Mouse (Mus musculus) embryonic facial prominence, embryonic 13.5 days (tissue): Measurements from ENCODE around the gene Pou2f3. TPM values are rescaled to one million over a fixed set of nuclear protein-coding genes. Genes with fewer than 3 reads are reported as not detected.

Experiments used
- ATAC-seq: fragments of 200-750 bp; cut with Nextera tagmentation; 2 replicates; pipeline ENCODE4 v1.8.0; 2017; ENCODE audit warnings: low read depth; ENCODE audit not compliant: insufficient number of reproducible peaks, insufficient read depth, low FRiP score, low TSS enrichment
- H3K27ac ChIP-seq: fragments of 300-500 bp; sonication (generic); 2 replicates; pipeline ENCODE4 v1.5.1; 2015; ENCODE audit warnings: moderate library complexity, mild to moderate bottlenecking, inconsistent platforms
- H3K27me3 ChIP-seq: fragments of 300-500 bp; sonication (generic); 2 replicates; pipeline ENCODE4 v1.6.1; 2015; ENCODE audit warnings: mild to moderate bottlenecking, inconsistent platforms
- H3K36me3 ChIP-seq: fragments of 300-500 bp; sonication (generic); 2 replicates; pipeline ENCODE4 v1.6.1; 2015; ENCODE audit warnings: mild to moderate bottlenecking, inconsistent platforms
- H3K4me1 ChIP-seq: fragments of 300-500 bp; sonication (generic); 2 replicates; pipeline ENCODE4 v1.6.1; 2015; ENCODE audit warnings: inconsistent platforms
- H3K4me2 ChIP-seq: fragments of 300-500 bp; sonication (generic); 2 replicates; pipeline ENCODE4 v1.6.1; 2015; ENCODE audit warnings: moderate library complexity, mild to moderate bottlenecking, inconsistent platforms
- H3K4me3 ChIP-seq: fragments of 300-500 bp; sonication (generic); 2 replicates; pipeline ENCODE4 v1.5.1; 2015; ENCODE audit warnings: mild to moderate bottlenecking, inconsistent platforms
- H3K9ac ChIP-seq: fragments of 300-500 bp; sonication (generic); 2 replicates; pipeline ENCODE4 v1.6.1; 2015; ENCODE audit warnings: mild to moderate bottlenecking, inconsistent platforms
- H3K9me3 ChIP-seq: fragments of 300-500 bp; sonication (generic); 2 replicates; pipeline ENCODE4 v1.6.1; 2016; ENCODE audit warnings: inconsistent platforms
- WGBS: fragments of 180-500 bp; shearing (Covaris S2); methylation state at CpG from one replicate; pipeline ENCODE4 v1.1.7; 2015; ENCODE audit warnings: mixed read lengths; 5-methylcytosine and 5-hydroxymethylcytosine counted together
- polyA plus RNA-seq: library from polyadenylated mRNA; unstranded; fragments of >200 nt; fragmentation: Nextera tagmentation; extraction: Ambion mirVana; gene quantifications from 2 replicates; pipeline ENCODE4 v1.2.1, GENCODE M21; 2015

Pou2f3 gene
- polyA plus RNA-seq, 1 experiment from 2014 or later = 2.1 TPM

- no peaks in the 10 kb centered on the region for H3K27me3 ChIP-seq
- WGBS = 36% methylated on average over 4 of the region's 4 CpGs
- peak overlapping the region; percentile 53; the same call in 1 of the 2 replicates for H3K27ac ChIP-seq
- H3K4me1 ChIP-seq = peaks cover 86% of the 10 kb centered on the region
- H3K9ac ChIP-seq = peak overlapping the region; percentile 49; the same call in 1 of the 2 replicates
- no peaks in the 10 kb centered on the region for H3K9me3 ChIP-seq
- no peak for ATAC-seq
- H3K36me3 ChIP-seq = peaks cover 69% of the 10 kb centered on the region
- no peak overlapping the region for H3K4me2 ChIP-seq
- H3K4me3 ChIP-seq = no peak overlapping the region
Observed at GRCm38 (mm10) chr9:43230886-43231285, 20.7 kb upstream of the Pou2f3 start.

DNA sequence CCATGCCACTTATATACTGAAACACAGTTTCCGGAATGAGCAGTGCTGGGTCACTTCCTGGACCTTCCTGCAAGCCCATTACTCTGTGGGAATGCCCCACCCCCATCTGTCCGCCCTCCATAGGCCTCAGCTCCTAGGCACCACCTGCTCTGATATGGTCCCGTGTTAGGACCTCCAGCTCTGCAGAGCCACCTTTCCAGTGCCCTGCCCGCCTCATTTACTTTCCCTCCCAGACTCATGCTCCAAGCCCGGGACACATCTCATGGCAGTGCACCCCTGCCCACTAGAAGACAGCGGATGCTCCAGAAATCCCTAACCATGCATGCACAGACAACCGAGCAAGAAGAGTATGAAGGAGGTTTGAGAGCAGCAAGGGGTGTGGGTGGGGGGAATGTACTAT, 19.8 kb upstream of the Pou2f3 start:
- Histone ChIP-seq H3K36me3 (peaks cover 61% of the 10 kb centered on the region), H3K4me2 (no peak overlapping the region), H3K27ac (no peak overlapping the region), H3K4me1 (peaks cover 86% of the 10 kb centered on the region), H3K4me3 (no peak overlapping the region), H3K27me3 (no peaks in the 10 kb centered on the region), H3K9me3 (no peaks in the 10 kb centered on the region), H3K9ac (no peak overlapping the region)
- ATAC-seq = no peak
- WGBS = 88% methylated on average over 7 of the region's 7 CpGs

DNA sequence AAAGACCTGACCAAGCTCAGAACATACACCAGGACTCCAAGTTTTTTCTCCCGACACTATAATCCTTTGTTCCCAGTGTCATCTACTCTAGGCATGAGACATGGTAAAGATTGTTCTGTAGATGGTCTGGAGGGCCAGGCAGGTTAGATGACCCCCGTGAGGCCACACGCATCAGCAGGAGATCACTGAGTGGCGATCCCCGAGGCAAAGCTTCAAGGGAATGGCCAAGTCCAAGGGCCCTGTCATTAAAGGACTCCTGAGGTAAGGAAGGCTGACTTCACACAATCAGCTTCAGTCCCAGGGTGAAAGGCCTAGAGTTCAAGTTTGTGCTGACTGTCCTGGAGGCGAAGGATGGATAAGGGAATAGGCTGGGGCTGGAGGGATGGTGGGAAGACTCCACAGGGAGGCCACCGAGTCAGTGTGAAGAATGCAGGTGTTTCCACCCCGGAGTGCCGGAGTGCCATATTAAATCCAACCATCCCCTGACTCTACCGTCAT, 19.3 kb upstream of the Pou2f3 start:
- ATAC-seq = no peak
- no peak overlapping the region for H3K9ac ChIP-seq
- peaks cover 85% of the 10 kb centered on the region for H3K4me1 ChIP-seq
- peaks cover 61% of the 10 kb centered on the region for H3K36me3 ChIP-seq
- H3K9me3 ChIP-seq = no peaks in the 10 kb centered on the region
- H3K4me3 ChIP-seq = no peak overlapping the region
- no peaks in the 10 kb centered on the region for H3K27me3 ChIP-seq
- 93% methylated on average over 10 of the region's 10 CpGs for WGBS
- no peak overlapping the region for H3K4me2 ChIP-seq
- H3K27ac ChIP-seq = no peak overlapping the region

- Histone ChIP-seq H3K9me3 (no peaks in the 10 kb centered on the region), H3K4me3 (no peak overlapping the region), H3K27me3 (no peaks in the 10 kb centered on the region), H3K36me3 (peaks cover 61% of the 10 kb centered on the region), H3K4me2 (no peak overlapping the region), H3K4me1 (peaks cover 78% of the 10 kb centered on the region), H3K27ac (no peak overlapping the region), H3K9ac (no peak overlapping the region)
- 83% methylated on average over 2 of the region's 2 CpGs for WGBS
- no peak for ATAC-seq
Observed at GRCm38 (mm10) chr9:43228745-43229144, 18.6 kb upstream of the Pou2f3 start.

GRCm38 (mm10) chr9:43227626-43228025, 17.5 kb upstream of the Pou2f3 start:
- Histone ChIP-seq H3K4me3 (no peak overlapping the region), H3K4me2 (no peak overlapping the region), H3K27me3 (no peaks in the 10 kb centered on the region), H3K36me3 (peaks cover 61% of the 10 kb centered on the region), H3K27ac (no peak overlapping the region), H3K9me3 (no peaks in the 10 kb centered on the region), H3K9ac (no peak overlapping the region), H3K4me1 (peaks cover 67% of the 10 kb centered on the region)
- 87% methylated on average over 8 of the region's 8 CpGs for WGBS
- ATAC-seq = no peak

DNA sequence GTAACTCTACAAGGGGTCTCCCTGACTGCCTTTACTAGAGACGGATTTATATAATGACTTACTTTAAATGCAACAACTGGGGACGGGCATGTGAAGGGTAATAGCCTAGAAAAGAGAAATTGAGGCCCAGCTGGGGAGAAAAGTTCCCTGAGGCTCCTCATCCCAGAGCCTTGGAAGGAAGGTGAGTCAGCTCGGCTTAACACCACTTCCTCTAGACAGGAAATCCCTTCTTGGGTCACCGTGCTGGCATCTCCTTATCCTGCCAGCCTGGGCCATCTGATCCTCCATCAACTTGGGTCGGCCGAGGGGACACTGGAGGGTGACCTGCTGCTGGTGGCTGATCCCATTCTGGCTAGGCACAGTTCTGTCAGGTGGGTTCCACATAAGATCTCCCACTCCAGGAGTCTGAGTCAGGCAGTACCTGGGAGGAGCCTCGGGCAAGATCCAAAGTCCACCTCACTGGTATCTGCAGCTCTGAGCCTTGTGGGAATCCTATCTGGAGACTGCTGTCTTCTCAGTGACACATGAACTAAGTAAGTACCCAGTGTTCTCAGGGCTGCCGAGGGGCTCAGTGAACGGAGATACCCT, 16.5 kb upstream of the Pou2f3 start:
- Histone ChIP-seq H3K4me3 (no peak overlapping the region), H3K27me3 (no peaks in the 10 kb centered on the region), H3K4me1 (peaks cover 61% of the 10 kb centered on the region), H3K9me3 (no peaks in the 10 kb centered on the region), H3K27ac (peak overlapping the region; percentile 34; the same call in 1 of the 2 replicates), H3K9ac (no peak overlapping the region; the same call in 1 of the 2 replicates), H3K36me3 (peaks cover 66% of the 10 kb centered on the region), H3K4me2 (no peak overlapping the region)
- ATAC-seq = no peak
- 61% methylated on average over 9 of the region's 9 CpGs for WGBS

DNA sequence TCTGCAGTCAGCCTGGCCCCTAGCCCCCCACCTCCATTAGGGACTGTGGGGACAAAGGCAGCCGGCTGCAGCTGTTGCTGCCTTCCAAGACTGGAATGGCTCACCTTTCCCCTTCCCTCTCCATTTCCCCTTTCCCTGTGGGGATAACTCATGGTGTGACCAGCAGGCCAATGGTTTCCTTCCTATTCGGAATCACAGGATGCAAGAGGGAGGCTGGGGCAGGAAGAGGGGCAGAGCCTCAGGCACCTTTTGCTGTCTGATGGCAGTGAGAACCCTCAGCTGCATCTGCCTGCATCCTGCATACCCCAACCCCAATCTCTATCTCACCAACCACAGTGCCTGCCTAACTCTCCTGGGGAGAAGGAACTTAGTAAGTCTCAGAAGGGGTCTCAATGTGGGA, 15.3 kb upstream of the Pou2f3 start:
- peaks cover 74% of the 10 kb centered on the region for H3K36me3 ChIP-seq
- H3K4me2 ChIP-seq = no peak overlapping the region
- H3K27ac ChIP-seq = peak overlapping the region; percentile 44
- H3K9me3 ChIP-seq = no peaks in the 10 kb centered on the region
- peaks cover 51% of the 10 kb centered on the region for H3K4me1 ChIP-seq
- ATAC-seq = no peak
- WGBS = 19% methylated on average over 2 of the region's 2 CpGs
- no peak overlapping the region for H3K4me3 ChIP-seq
- no peaks in the 10 kb centered on the region for H3K27me3 ChIP-seq
- H3K9ac ChIP-seq = peak overlapping the region; percentile 46; the same call in 1 of the 2 replicates

- no peaks in the 10 kb centered on the region for H3K27me3 ChIP-seq
- H3K4me3 ChIP-seq = no peak overlapping the region
- H3K4me2 ChIP-seq = no peak overlapping the region
- peak overlapping the region; percentile 44; the same call in 1 of the 2 replicates for H3K27ac ChIP-seq
- peaks cover 71% of the 10 kb centered on the region for H3K36me3 ChIP-seq
- no peak for ATAC-seq
- WGBS = 55% methylated on average over 11 of the region's 11 CpGs
- no peaks in the 10 kb centered on the region for H3K9me3 ChIP-seq
- H3K9ac ChIP-seq = 0 out of 2 replicates have a peak overlapping the region, but pooled peaks have one; percentile 46
- H3K4me1 ChIP-seq = peaks cover 45% of the 10 kb centered on the region
Observed at GRCm38 (mm10) chr9:43224771-43225355, 14.7 kb upstream of the Pou2f3 start.

GRCm38 (mm10) chr9:43222429-43222715, 12.2 kb upstream of the Pou2f3 start:
- Histone ChIP-seq H3K27me3 (no peaks in the 10 kb centered on the region), H3K9ac (0 out of 2 replicates have a peak overlapping the region, but pooled peaks have one; percentile 16), H3K4me3 (no peak overlapping the region), H3K36me3 (peaks cover 61% of the 10 kb centered on the region), H3K4me2 (no peak overlapping the region), H3K4me1 (peaks cover 33% of the 10 kb centered on the region), H3K27ac (peak overlapping the region; percentile 80; the same call in 1 of the 2 replicates), H3K9me3 (no peaks in the 10 kb centered on the region)
- ATAC-seq = no peak
- 40% methylated on average over 8 of the region's 8 CpGs for WGBS

DNA sequence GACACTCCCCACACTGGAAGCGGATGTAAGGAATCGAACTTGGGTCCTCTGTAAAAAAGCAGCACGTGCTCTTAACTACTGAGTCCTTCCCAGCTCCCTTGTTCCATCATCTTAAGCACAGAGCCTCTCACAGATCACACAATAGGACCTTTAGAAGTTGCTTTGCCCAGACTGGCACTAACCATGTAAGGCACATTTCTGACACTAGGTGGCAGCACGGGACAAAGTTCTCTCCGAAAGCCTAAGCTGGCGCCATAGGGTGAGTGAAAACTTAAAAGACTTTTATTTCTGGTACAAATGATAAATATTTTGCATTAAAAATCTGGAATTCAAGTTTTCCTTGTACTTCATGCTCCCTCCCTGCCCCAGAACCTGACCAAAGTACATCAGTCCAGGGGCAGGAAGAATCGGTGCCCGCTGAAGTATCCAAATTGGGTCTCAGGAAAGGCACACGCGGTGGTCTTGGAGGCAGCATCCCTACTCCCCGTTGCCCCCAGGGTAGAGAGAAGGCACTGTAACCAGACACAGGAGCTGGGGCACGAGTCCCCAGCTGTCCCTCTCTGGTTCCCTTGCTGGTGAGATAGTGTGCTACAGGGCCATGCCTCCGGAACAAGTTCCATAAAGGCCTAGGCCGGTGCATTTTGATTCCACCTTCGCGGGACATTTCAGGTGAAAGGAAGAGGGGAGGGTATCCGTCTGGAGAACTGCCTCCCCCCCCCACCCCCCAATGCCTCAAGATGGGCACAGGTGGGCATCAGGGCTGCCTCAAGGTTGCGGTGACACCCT, 11.7 kb upstream of the Pou2f3 start:
- 27% methylated on average over 18 of the region's 18 CpGs for WGBS
- H3K4me3 ChIP-seq = no peak overlapping the region
- ATAC-seq = peak; percentile 39; the same call in 1 of the 2 replicates
- H3K36me3 ChIP-seq = peaks cover 56% of the 10 kb centered on the region
- H3K27me3 ChIP-seq = no peaks in the 10 kb centered on the region
- H3K9me3 ChIP-seq = no peaks in the 10 kb centered on the region
- peaks cover 28% of the 10 kb centered on the region for H3K4me1 ChIP-seq
- peak overlapping the region; percentile 5; the same call in 1 of the 2 replicates for H3K4me2 ChIP-seq
- H3K9ac ChIP-seq = no peak overlapping the region
- H3K27ac ChIP-seq = peak overlapping the region; percentile 80

DNA sequence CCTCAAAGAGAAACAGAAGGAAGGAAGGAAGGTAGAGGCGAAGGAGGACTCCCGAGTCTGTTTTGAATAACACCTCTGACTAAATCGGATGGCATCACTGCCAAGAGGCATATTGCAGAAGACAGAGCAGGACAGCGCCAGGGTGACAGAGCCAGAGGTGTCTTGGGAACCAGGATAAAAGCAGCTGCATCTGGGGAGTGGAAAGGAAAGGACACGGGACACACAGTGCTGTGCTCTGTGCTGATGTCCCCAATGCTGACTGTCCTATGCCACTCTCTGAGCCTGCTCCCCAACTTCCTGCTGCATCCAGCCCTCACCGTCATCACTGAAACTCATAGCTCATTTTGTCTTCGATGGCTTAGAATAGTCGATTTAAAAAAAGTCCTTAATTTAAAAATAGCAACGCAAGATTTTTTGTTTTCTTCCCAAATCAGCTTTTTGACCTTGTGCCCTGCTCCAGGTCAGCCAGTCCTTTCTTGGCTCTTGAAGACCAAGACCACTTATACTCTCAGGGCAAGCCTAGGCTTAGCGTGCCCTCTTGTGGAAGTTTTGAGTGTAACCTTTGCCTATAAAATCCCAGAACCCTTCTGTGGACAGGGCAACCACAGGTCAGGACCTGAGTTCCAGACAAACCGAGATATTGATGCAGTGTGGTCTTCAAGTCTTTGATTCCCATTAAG, 742 bp upstream of the Pou2f3 start:
- WGBS = 18% methylated on average over 11 of the region's 11 CpGs
- Histone ChIP-seq H3K9me3 (no peaks in the 10 kb centered on the region), H3K36me3 (no peaks in the 10 kb centered on the region), H3K4me1 (peaks cover 17% of the 10 kb centered on the region), H3K27ac (peak overlapping the region; percentile 39; the same call in 1 of the 2 replicates), H3K9ac (no peak overlapping the region), H3K4me2 (peak overlapping the region; percentile 40), H3K27me3 (peaks cover 14% of the 10 kb centered on the region), H3K4me3 (no peak overlapping the region)
- ATAC-seq = peak; percentile 56; the same call in 1 of the 2 replicates
